Mouse (Mus musculus) liver, embryonic 15.5 days (tissue): ENCODE results near the gene Znrd1as. TPM values are rescaled to one million over a fixed set of nuclear protein-coding genes. Genes with fewer than 3 reads are reported as not detected.
A peak's percentile ranks its signal among the peaks of the same experiment; 100 is the strongest.

Source experiments
- ATAC-seq: fragments of 200-750 bp; cut with Nextera tagmentation; 2 replicates; pipeline ENCODE4 v1.8.0; 2017; ENCODE audit warnings: moderate number of reproducible peaks, mild to moderate bottlenecking, moderate library complexity; ENCODE audit not compliant: insufficient read depth
- H3K27ac ChIP-seq: fragments of 300-500 bp; sonication (generic); replicated peaks from 2 replicates; pipeline ENCODE4 v1.5.1; 2015; ENCODE audit warnings: mild to moderate bottlenecking, inconsistent platforms
- H3K27me3 ChIP-seq: fragments of 300-500 bp; sonication (generic); 2 replicates; pipeline ENCODE4 v1.6.1; 2015; ENCODE audit warnings: mild to moderate bottlenecking, inconsistent platforms
- H3K36me3 ChIP-seq: fragments of 300-500 bp; sonication (generic); replicated peaks from 2 replicates; pipeline ENCODE4 v1.6.1; 2015; ENCODE audit warnings: moderate library complexity, mild to moderate bottlenecking, inconsistent platforms
- H3K4me1 ChIP-seq: fragments of 300-500 bp; sonication (generic); replicated peaks from 2 replicates; pipeline ENCODE4 v1.6.1; 2015; ENCODE audit warnings: inconsistent platforms
- H3K4me2 ChIP-seq: fragments of 300-500 bp; sonication (generic); 2 replicates; pipeline ENCODE4 v1.6.1; 2015; ENCODE audit warnings: moderate library complexity, mild to moderate bottlenecking, inconsistent platforms
- H3K4me3 ChIP-seq: fragments of 300-500 bp; sonication (generic); replicated peaks from 2 replicates; pipeline ENCODE4 v1.5.1; 2015; ENCODE audit warnings: mild to moderate bottlenecking, inconsistent platforms
- H3K9ac ChIP-seq: fragments of 300-500 bp; sonication (generic); 2 replicates; pipeline ENCODE4 v1.6.1; 2015; ENCODE audit warnings: moderate library complexity, mild to moderate bottlenecking, inconsistent platforms
- H3K9me3 ChIP-seq: fragments of 300-500 bp; sonication (generic); replicated peaks from 2 replicates; pipeline ENCODE4 v1.6.1; 2016; ENCODE audit warnings: inconsistent platforms
- WGBS: fragments of 180-500 bp; shearing (Covaris S2); methylation state at CpG from one replicate; pipeline ENCODE4 v1.1.7; 2015; ENCODE audit warnings: mixed read lengths; ENCODE audit not compliant: insufficient replicate concordance; 5-methylcytosine and 5-hydroxymethylcytosine counted together
- polyA plus RNA-seq: library from polyadenylated mRNA; unstranded; fragments of >200 nt; fragmentation: Nextera tagmentation; extraction: Ambion mirVana; gene quantifications from 2 replicates; pipeline ENCODE4 v1.2.1, GENCODE M21; 2015

Gene Znrd1as
- polyA plus RNA-seq, 1 experiment from 2014 or later = 2.5 TPM

GRCm38 (mm10) chr17:36950981-36951947, 7.1 kb upstream of the Znrd1as start, which contains the start of gene Ppp1r11:
Gene Ppp1r11 (minus strand): TSS chr17:36951741.
- Histone ChIP-seq H3K4me2 (peak within 1 kb of the TSS; percentile 82), H3K4me1 (peaks cover 28% of the 10 kb centered on the region)
- under 1% methylated on average over 36 of the region's 36 CpGs for WGBS

GRCm38 (mm10) chr17:36952631-36953030, 5.8 kb upstream of the Znrd1as start:
- Histone ChIP-seq H3K9ac (no peak overlapping the region), H3K4me3 (no peak overlapping the region), H3K4me1 (peaks cover 25% of the 10 kb centered on the region), H3K27ac (no peak overlapping the region), H3K27me3 (peaks cover 14% of the 10 kb centered on the region), H3K9me3 (no peaks in the 10 kb centered on the region), H3K36me3 (peaks cover 21% of the 10 kb centered on the region), H3K4me2 (no peak overlapping the region)
- ATAC-seq = no peak
- WGBS = 80% methylated on average over 2 of the region's 2 CpGs

More at GRCm38 (mm10) chr17:36950981-36951947, 7.1 kb upstream of the Znrd1as start, which contains the start of gene Ppp1r11:
- Histone ChIP-seq H3K4me3 (peak within 1 kb of the TSS; percentile 82), H3K27me3 (peaks cover 28% of the 10 kb centered on the region), H3K9me3 (no peaks in the 10 kb centered on the region), H3K36me3 (peaks cover 15% of the 10 kb centered on the region), H3K27ac (peak within 1 kb of the TSS; percentile 79), H3K9ac (peak within 1 kb of the TSS; percentile 74)
- ATAC-seq = peak; percentile 98

- Histone ChIP-seq H3K4me3 (no peak overlapping the region), H3K9ac (no peak overlapping the region), H3K27ac (no peak overlapping the region), H3K4me2 (no peak overlapping the region), H3K36me3 (peaks cover 21% of the 10 kb centered on the region), H3K9me3 (no peaks in the 10 kb centered on the region), H3K27me3 (peaks cover 10% of the 10 kb centered on the region), H3K4me1 (peaks cover 29% of the 10 kb centered on the region)
- no peak for ATAC-seq
- WGBS = 61% methylated on average over 1 of the region's 1 CpGs
These were observed 5.3 kb upstream of the Znrd1as start for GRCm38 (mm10) chr17:36953062-36953461.

- no peak for ATAC-seq
- WGBS = 14% methylated on average over 12 of the region's 12 CpGs
- Histone ChIP-seq H3K27me3 (no peaks in the 10 kb centered on the region), H3K27ac (peak overlapping the region; percentile 60), H3K4me2 (peak overlapping the region; percentile 79), H3K4me3 (peak overlapping the region; percentile 72), H3K36me3 (0 out of 2 replicates have a peak, but pooled peaks cover 10% of the 10 kb centered on the region), H3K9me3 (no peaks in the 10 kb centered on the region), H3K4me1 (peaks cover 20% of the 10 kb centered on the region), H3K9ac (peak overlapping the region; percentile 70)
These were observed 492 bp downstream of the Znrd1as start for GRCm38 (mm10) chr17:36958884-36959283.

- 0 out of 2 replicates have a peak, but pooled peaks cover 7% of the 10 kb centered on the region for H3K36me3 ChIP-seq
- no peaks in the 10 kb centered on the region for H3K27me3 ChIP-seq
- WGBS = 59% methylated on average over 1 of the region's 1 CpGs
- no peak overlapping the region for H3K27ac ChIP-seq
- H3K4me2 ChIP-seq = no peak overlapping the region
- H3K4me3 ChIP-seq = no peak overlapping the region
- ATAC-seq = no peak
- H3K9ac ChIP-seq = no peak overlapping the region
- no peaks in the 10 kb centered on the region for H3K9me3 ChIP-seq
- H3K4me1 ChIP-seq = peaks cover 20% of the 10 kb centered on the region
These were observed 2.7 kb downstream of the Znrd1as start for GRCm38 (mm10) chr17:36961125-36961524.

- Histone ChIP-seq H3K4me2 (no peak overlapping the region), H3K9ac (no peak overlapping the region), H3K27me3 (no peaks in the 10 kb centered on the region), H3K9me3 (no peaks in the 10 kb centered on the region), H3K4me1 (no peaks in the 10 kb centered on the region), H3K36me3 (no peaks in the 10 kb centered on the region), H3K27ac (no peak overlapping the region), H3K4me3 (no peak overlapping the region)
- no peak for ATAC-seq
- 8% methylated on average over 1 of the region's 1 CpGs for WGBS
These were observed 8.5 kb downstream of the Znrd1as start for GRCm38 (mm10) chr17:36966875-36967274.

- H3K27ac ChIP-seq = no peak overlapping the region
- WGBS = 65% methylated on average over 14 of the region's 14 CpGs
- H3K36me3 ChIP-seq = no peaks in the 10 kb centered on the region
- no peak overlapping the region for H3K4me2 ChIP-seq
- no peaks in the 10 kb centered on the region for H3K4me1 ChIP-seq
- H3K9ac ChIP-seq = no peak overlapping the region
- H3K4me3 ChIP-seq = no peak overlapping the region
- H3K9me3 ChIP-seq = no peaks in the 10 kb centered on the region
- peak; percentile 31 for ATAC-seq
- 0 out of 2 replicates have a peak, but pooled peaks cover 3% of the 10 kb centered on the region for H3K27me3 ChIP-seq
These were observed 12.0 kb downstream of the Znrd1as start for GRCm38 (mm10) chr17:36970316-36970890.

GRCm38 (mm10) chr17:36971172-36971850, 12.9 kb downstream of the Znrd1as start:
- WGBS = 56% methylated on average over 6 of the region's 6 CpGs
- no peak for ATAC-seq
- no peaks in the 10 kb centered on the region for H3K4me1 ChIP-seq
- no peak overlapping the region for H3K9ac ChIP-seq
- no peaks in the 10 kb centered on the region for H3K36me3 ChIP-seq
- H3K27ac ChIP-seq = no peak overlapping the region
- H3K4me3 ChIP-seq = no peak overlapping the region
- no peak overlapping the region for H3K4me2 ChIP-seq
- no peaks in the 10 kb centered on the region for H3K9me3 ChIP-seq
- 0 out of 2 replicates have a peak, but pooled peaks cover 3% of the 10 kb centered on the region for H3K27me3 ChIP-seq

- no peak overlapping the region for H3K4me2 ChIP-seq
- no peaks in the 10 kb centered on the region for H3K9me3 ChIP-seq
- H3K27ac ChIP-seq = no peak overlapping the region
- H3K4me3 ChIP-seq = no peak overlapping the region
- no peak overlapping the region for H3K9ac ChIP-seq
- no peaks in the 10 kb centered on the region for H3K36me3 ChIP-seq
- ATAC-seq = no peak
- H3K4me1 ChIP-seq = no peaks in the 10 kb centered on the region
- H3K27me3 ChIP-seq = 0 out of 2 replicates have a peak, but pooled peaks cover 3% of the 10 kb centered on the region
- WGBS = 25% methylated on average over 3 of the region's 3 CpGs
These were observed 14.4 kb downstream of the Znrd1as start for GRCm38 (mm10) chr17:36972791-36973190.

GRCm38 (mm10) chr17:36973271-36973787, 14.9 kb downstream of the Znrd1as start:
- Histone ChIP-seq H3K4me3 (no peak overlapping the region), H3K4me2 (no peak overlapping the region), H3K27ac (no peak overlapping the region), H3K27me3 (peaks cover 4% of the 10 kb centered on the region; the same call in 1 of the 2 replicates), H3K36me3 (no peaks in the 10 kb centered on the region), H3K4me1 (no peaks in the 10 kb centered on the region), H3K9me3 (no peaks in the 10 kb centered on the region), H3K9ac (no peak overlapping the region)
- WGBS = 47% methylated on average over 8 of the region's 8 CpGs
- no peak for ATAC-seq
